In genomic region chr1:189959802-189960201, GRCm38 (mm10) we compare ENCODE assay signal across 9 mouse cellular contexts.
"Had no signal": no experiment of that assay in that cellular context is flagged by ENCODE, and none has a peak within 500 bp of the region (broad histone marks: within the 10 kb centered on the region; RNA-seq: fewer than 3 reads in every experiment).

No protein-coding gene starts in this region.

- H3K4me1 ChIP-seq: limb, embryonic 13.5 days; midbrain, embryonic 12.5 days; neural tube, embryonic 13.5 days had no signal

- H3K27ac ChIP-seq: limb, embryonic 13.5 days; liver, embryonic 14.5 days; midbrain, embryonic 12.5 days; neural tube, embryonic 13.5 days had no signal

- H3K9me3 ChIP-seq: limb, embryonic 13.5 days; midbrain, embryonic 12.5 days; neural tube, embryonic 13.5 days had no signal

- H3K4me3 ChIP-seq: limb, embryonic 13.5 days; midbrain, embryonic 12.5 days; neural tube, embryonic 13.5 days had no signal

- H3K27me3 ChIP-seq: limb, embryonic 13.5 days; midbrain, embryonic 12.5 days; neural tube, embryonic 13.5 days had no signal

- DNase-seq: kidney, postnatal 10 days; left cerebral cortex, postnatal 4 days; lung, adult 18-20 months; thymus, postnatal 14 days had no signal

- ATAC-seq: midbrain, embryonic 16.5 days had no signal

- H3K9ac ChIP-seq: limb, embryonic 13.5 days; liver, embryonic 14.5 days; midbrain, embryonic 12.5 days; neural tube, embryonic 13.5 days had no signal

- H3K36me3 ChIP-seq: limb, embryonic 13.5 days; midbrain, embryonic 12.5 days; neural tube, embryonic 13.5 days had no signal

- H3K4me2 ChIP-seq: limb, embryonic 13.5 days; midbrain, embryonic 12.5 days; neural tube, embryonic 13.5 days had no signal
